Mouse (Mus musculus): ENCODE measurements around the gene Gmds.

Gene Gmds

DNA sequence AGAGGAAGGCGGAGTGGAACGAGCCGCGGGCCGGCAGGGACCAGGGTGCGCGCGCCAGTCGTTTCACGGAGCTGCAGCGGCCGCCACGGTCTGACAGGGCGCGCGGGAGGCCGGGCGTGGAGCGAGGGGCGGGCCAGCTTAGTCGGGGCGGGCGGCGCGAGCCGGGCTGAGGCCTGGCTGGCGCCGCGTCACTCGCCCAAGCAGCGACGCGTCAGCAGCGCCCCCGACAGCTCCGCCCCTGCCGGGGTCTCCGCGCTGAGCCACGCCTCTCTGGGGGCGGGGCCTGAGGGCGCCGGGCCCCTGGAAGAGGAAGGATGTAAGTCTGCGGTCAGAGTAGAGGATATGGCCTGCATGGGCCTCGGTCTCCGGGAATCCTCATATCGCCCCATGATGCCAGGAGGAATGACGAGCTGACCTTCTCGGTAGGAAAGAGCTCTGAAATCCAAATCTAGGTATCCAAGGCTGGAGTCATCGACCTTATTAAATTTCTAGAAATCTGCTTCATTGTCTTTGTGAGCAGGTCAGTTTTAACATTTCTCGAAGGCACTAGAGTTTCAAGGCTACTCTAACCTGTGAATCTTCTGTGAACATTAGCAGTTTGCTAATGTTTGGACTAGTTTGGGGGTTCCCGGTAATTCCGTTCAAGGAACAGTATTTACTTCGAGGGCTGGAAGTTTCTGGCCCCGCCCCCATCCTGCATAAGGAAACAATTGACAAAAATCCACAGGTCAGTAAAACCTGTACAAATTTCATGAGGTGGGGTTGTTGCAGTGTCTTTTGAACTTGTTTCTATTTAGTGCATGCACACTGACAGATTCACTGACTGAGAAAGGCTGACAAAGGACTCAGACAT is at the start of gene Gmds:
Gene Gmds (minus strand): TSS at position 228 of the 853 bp plus-strand sequence.
- peak; percentile 83 to 92 for DNase-seq

GRCm38 (mm10) chr13:32385421-32386092 is 47.0 kb upstream of the Gmds start:
- DNase-seq = no peak

- DNase-seq = no peak
Measured at GRCm38 (mm10) chr13:32382227-32383010, 43.9 kb upstream of the Gmds start.

DNA sequence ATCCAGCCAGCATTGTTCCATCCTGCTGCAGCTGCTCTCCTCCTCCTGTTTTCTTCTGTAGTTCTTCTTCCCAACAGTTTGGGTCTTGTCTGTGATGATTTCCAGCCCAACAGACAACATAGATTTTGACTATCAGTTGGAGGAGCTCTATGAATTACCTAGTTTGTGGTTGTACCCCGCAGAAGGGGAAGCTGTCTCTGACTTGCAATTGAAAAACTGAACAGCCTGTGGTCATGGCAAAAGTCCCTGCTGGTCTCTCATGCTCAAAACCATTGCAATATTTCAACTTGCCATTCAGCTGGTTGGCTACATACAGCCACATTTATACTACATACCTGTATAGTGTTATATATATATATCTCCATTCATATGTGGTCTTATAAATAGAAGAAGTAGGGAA is 40.1 kb upstream of the Gmds start:
- DNase-seq = no peak

- no peak for DNase-seq
Measured at GRCm38 (mm10) chr13:32372531-32372883, 34.0 kb upstream of the Gmds start.

GRCm38 (mm10) chr13:32371874-32372530 is 33.5 kb upstream of the Gmds start:
- DNase-seq = no peak

DNA sequence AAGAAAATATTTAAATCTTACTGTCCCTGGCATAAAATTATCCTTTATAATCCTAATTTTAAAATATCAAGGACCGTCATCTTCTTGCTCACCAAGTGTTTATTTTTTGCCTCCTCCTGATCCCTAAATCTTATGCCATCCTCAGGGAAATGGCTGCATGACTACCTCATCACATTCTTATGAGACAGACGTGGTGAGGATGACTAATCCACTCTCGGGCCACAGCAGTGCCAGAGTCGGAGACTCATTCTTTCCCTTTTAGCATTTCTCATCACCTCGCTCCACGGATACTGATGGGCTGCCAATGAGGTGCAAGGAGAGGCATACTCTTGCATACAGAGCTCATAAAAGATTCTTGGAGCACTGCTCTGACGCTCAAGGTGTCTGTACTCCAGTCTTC is 32.2 kb upstream of the Gmds start:
- DNase-seq = no peak

- DNase-seq = no peak
Measured at GRCm38 (mm10) chr13:32370135-32370534, 31.6 kb upstream of the Gmds start.

- no peak for DNase-seq
Measured at GRCm38 (mm10) chr13:32337735-32338512, 616 bp downstream of the Gmds start.

- DNase-seq = no peak
Measured at GRCm38 (mm10) chr13:32318309-32318708, 20.2 kb downstream of the Gmds start.

GRCm38 (mm10) chr13:32317354-32317753 is 21.2 kb downstream of the Gmds start:
- DNase-seq = no peak

GRCm38 (mm10) chr13:32312663-32313062 is 25.9 kb downstream of the Gmds start:
- DNase-seq = peak; percentile 6 to 20

GRCm38 (mm10) chr13:32311476-32311875 is 27.1 kb downstream of the Gmds start:
- no peak for DNase-seq

- no peak for DNase-seq
Measured at GRCm38 (mm10) chr13:32298456-32298855, 40.1 kb downstream of the Gmds start.

DNA sequence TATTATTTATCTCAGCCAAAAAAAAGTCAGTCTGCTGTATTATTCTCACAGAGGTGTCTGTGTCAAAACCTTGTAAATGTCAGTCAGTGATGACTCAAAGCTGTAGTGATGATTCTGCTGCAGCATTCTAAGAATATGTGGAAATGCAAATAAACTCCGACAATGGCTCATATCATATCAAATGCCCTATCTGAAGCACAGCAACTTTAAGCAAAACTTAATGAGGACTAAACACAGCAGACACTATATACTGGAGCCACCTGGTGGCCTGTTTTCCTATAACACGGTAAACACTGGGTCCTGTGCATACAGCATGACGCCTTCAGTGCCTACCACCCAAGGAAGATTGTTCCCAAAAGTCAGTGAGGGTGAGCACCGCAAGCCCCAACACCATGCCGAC is 41.1 kb downstream of the Gmds start:
- peak; percentile 3 to 12 for DNase-seq

- no peak for DNase-seq
Measured at GRCm38 (mm10) chr13:32294416-32295195, 43.9 kb downstream of the Gmds start.

DNA sequence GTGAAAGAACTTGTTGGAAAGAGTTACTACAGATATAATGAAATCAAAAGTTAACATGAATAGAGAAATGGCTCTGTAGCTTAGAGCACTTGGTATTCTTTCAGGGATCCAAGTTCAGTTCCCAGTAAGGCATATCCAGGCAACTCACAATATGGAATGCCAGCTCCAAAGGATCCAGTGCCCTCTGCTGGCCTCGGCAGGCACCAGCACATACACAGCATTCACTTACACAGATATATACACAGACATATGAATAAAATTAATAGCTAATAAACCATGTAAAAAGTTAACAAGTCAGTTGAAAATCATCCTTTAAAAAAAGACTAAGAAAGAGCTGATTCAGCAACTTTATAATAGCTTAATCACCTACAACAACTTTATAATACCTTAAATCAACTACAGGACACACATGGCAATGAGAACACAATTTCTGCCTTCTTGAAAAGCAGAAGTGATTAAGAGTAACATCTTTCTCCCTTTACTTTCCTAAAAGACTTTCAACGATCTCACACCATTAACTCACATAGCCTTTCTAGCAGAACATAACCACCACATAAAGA is 65.5 kb downstream of the Gmds start:
- DNase-seq = no peak

DNA sequence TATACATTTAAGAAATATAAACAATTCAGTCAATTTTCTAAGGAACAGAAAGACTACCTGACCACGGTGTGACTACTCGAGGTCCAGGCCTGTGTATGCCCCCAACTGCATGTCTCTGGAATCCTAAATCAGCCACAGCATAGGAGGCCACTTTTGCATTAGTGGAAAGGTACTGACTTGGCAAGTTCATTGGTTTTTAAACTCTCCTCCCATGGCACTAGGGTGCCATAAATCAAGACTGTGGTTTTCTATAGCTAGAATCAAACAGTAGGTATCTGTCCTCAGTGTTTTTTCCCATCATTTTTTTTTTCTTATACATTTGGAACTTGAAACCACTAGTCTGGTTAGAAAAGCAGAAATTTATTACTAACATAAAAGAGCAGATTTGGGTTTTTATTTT is 68.8 kb downstream of the Gmds start:
- DNase-seq = no peak

GRCm38 (mm10) chr13:32269261-32269660 is 69.3 kb downstream of the Gmds start:
- no peak for DNase-seq

DNA sequence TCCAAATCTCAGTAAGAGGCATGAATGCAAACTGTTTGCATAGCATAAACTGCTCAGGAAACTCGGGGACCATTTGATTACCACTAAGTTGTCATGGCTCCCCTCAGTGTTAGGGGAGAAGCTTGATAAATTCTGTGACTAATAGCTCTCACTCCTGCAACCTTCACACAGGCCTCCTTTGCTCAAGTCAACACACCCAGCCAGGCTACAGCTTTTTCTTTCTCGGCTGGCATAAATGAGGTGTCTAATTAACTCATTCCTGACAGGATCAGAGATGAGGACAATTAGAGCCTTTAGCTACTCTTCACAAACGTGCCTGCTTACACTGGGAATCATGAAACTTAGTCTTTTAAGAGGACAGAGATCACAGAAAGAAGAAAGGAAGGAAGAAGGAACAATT is 70.3 kb downstream of the Gmds start:
- DNase-seq = no peak

- DNase-seq = no peak
Measured at GRCm38 (mm10) chr13:32267184-32267775, 71.3 kb downstream of the Gmds start.
